Mouse (Mus musculus) heart, adult 2 months (tissue): ENCODE data around the gene Fhl5. TPM values are rescaled to one million over a fixed set of nuclear protein-coding genes. Genes with fewer than 3 reads are reported as not detected.

Source experiments
- DNase-seq, 2 experiments: peaks; one replicate each; pipeline ENCODE4 v3.0.0; 2021
- H3K27ac ChIP-seq: fragments of 200-600 bp; 2 replicates; pipeline ENCODE4 v1.8.1; 2022
- H3K27me3 ChIP-seq: fragments of 200-500 bp; 2 replicates; pipeline ENCODE4 v1.6.1; 2012; ENCODE audit warnings: mild to moderate bottlenecking, low read length, inconsistent platforms, mixed read lengths; ENCODE audit not compliant: control insufficient read depth, insufficient read depth
- H3K36me3 ChIP-seq: fragments of 200-500 bp; 2 replicates; pipeline ENCODE4 v1.6.1; 2012; ENCODE audit warnings: low read length, inconsistent platforms; ENCODE audit not compliant: control insufficient read depth, insufficient read depth
- H3K4me1 ChIP-seq: fragments of 200-500 bp; 2 replicates; pipeline ENCODE4 v1.6.1; 2011; ENCODE audit warnings: low read length; ENCODE audit not compliant: control insufficient read depth, insufficient read depth
- H3K4me3 ChIP-seq: fragments of 200-600 bp; 2 replicates; pipeline ENCODE4 v1.8.1; 2022
- H3K79me2 ChIP-seq: fragments of 200-500 bp; replicated peaks from 2 replicates; pipeline ENCODE4 v1.6.1; 2012; ENCODE audit warnings: mild to moderate bottlenecking, inconsistent platforms, low read length, moderate library complexity, mixed read lengths; ENCODE audit not compliant: control insufficient read depth, insufficient read depth
- H3K9ac ChIP-seq: fragments of 200-500 bp; 2 replicates; pipeline ENCODE4 v1.6.1; 2012; ENCODE audit warnings: low read depth, mild to moderate bottlenecking, control low read depth, inconsistent platforms, low read length, mixed read lengths
- CTCF ChIP-seq: fragments of 200-600 bp; IDR thresholded peaks from 2 replicates; pipeline ENCODE4 v1.8.1; 2022; ENCODE audit warnings: antibody characterized with exemption, mild to moderate bottlenecking, moderate library complexity
- EP300 ChIP-seq: fragments of 200-500 bp; IDR thresholded peaks from 2 replicates; pipeline ENCODE4 v1.6.1; 2011; ENCODE audit warnings: low read depth, low read length, control low read depth; ENCODE audit not compliant: insufficient read depth
- POLR2A ChIP-seq: fragments of 200-500 bp; IDR thresholded peaks from 2 replicates; pipeline ENCODE4 v1.6.1; 2011; ENCODE audit warnings: mild to moderate bottlenecking, low read depth, low read length, control low read depth; ENCODE audit not compliant: insufficient read depth
- WGBS: fragments of 180-500 bp; shearing (Covaris S2); methylation state at CpG from one replicate; pipeline ENCODE4 v1.1.7; 2018; 5-methylcytosine and 5-hydroxymethylcytosine counted together
- intact Hi-C: fragments of 180-260 bp; cut with DNase I; formaldehyde crosslinking; loops from one replicate; pipeline ENCODE4 v1.15.1; 2025
- polyA plus RNA-seq: library from polyadenylated mRNA; depleted of rRNA; stranded (reverse); fragments of >200 nt; gene quantifications from 2 replicates; pipeline ENCODE4 v1.2.3, GENCODE M21; 2012; rRNA removed
- total RNA-seq, 2 experiments: library from RNA; stranded (reverse); gene quantifications; 2 replicates each; pipeline ENCODE4 v1.2.3; 2021

Fhl5 gene
- total and polyA plus RNA-seq, 3 experiments, result 0.20 to 0.29 TPM; not detected in 1

GRCm38 (mm10) chr4:25213451-25213850 lies 29.2 kb downstream of the Fhl5 start:
- Histone ChIP-seq H3K27me3 (no peaks in the 10 kb centered on the region), H3K27ac (no peak overlapping the region), H3K36me3 (no peaks in the 10 kb centered on the region), H3K4me3 (no peak overlapping the region), H3K4me1 (no peaks in the 10 kb centered on the region), H3K79me2 (no peaks in the 10 kb centered on the region), H3K9ac (no peak overlapping the region)
- 51% methylated on average over 5 of the region's 5 CpGs for WGBS
- intact Hi-C loops, result no loop called here
- TF ChIP-seq EP300 (no peak), POLR2A (no peak), CTCF (no peak)
- DNase-seq, result no peak

GRCm38 (mm10) chr4:25206166-25206565 lies 36.5 kb downstream of the Fhl5 start:
- intact Hi-C loops, result no loop called here
- Histone ChIP-seq H3K4me3 (no peak overlapping the region), H3K79me2 (no peaks in the 10 kb centered on the region), H3K36me3 (no peaks in the 10 kb centered on the region), H3K27ac (no peak overlapping the region), H3K4me1 (no peaks in the 10 kb centered on the region), H3K27me3 (no peaks in the 10 kb centered on the region), H3K9ac (no peak overlapping the region)
- no peak for DNase-seq
- TF ChIP-seq EP300 (no peak), POLR2A (no peak), CTCF (no peak)
- 81% methylated on average over 4 of the region's 4 CpGs for WGBS

DNA sequence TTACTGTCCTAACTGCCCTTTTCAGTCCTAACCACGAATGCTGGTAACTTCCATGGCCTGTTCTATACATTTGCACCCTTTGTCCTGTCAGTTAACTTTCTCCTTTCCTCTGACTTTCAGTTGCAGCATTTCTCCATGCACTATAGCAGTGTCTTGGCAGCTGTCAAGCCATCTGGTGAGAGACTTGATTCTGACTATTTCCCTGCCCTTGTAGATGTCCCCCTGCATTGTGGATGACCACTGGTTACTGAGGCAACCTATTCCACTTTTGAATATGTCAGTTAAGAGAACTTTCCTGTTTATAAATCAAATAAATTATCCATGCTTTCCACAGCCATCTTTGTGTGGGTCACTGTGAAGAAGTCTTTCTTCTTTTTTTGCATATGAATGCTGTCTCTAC lies 45.4 kb downstream of the Fhl5 start:
- intact Hi-C loops, result no loop called here

DNA sequence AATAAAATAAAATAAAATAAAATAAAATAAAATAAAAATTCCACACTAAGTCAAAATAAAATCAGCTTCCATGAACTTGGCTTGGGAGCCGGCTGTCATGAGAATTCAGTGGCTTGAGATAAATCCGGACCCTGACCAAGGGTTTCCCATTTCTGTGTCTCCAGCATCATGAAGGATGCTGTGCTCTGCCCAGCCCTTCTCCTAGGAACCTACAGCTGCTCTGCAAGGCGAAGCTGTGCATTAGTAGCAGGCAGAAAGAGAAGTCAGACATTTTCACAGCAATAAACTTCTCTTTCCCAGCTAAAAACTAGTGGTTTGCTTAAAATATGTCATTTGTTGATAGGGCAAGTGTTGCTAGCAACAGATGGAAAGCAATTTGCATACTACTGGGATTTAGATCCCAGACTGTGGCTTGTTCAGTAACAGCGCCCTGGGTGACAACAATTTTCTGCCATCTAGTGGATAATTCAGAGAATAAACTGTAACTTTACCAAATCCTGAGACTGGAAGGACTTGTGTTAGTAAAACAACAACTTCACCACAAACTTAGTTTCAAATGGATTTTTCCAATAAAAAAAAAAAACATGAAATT lies 63.0 kb downstream of the Fhl5 start:
- no peak for DNase-seq
- no peak overlapping the region for H3K4me3 ChIP-seq
- no peaks in the 10 kb centered on the region for H3K27me3 ChIP-seq
- H3K27ac ChIP-seq, result no peak overlapping the region
- TF ChIP-seq EP300 (no peak), CTCF (peak; percentile 51)
- no peaks in the 10 kb centered on the region for H3K79me2 ChIP-seq
- H3K9ac ChIP-seq, result no peak overlapping the region
- intact Hi-C loops, result no loop called here
- no peaks in the 10 kb centered on the region for H3K4me1 ChIP-seq
- H3K36me3 ChIP-seq, result no peaks in the 10 kb centered on the region
- WGBS, result 61% methylated on average over 4 of the region's 4 CpGs

More for the DNA sequence above, 45.4 kb downstream of the Fhl5 start:
- no peak for DNase-seq
- WGBS, result 46% methylated on average over 1 of the region's 1 CpGs
- Histone ChIP-seq H3K79me2 (no peaks in the 10 kb centered on the region), H3K4me3 (no peak overlapping the region), H3K36me3 (no peaks in the 10 kb centered on the region), H3K27me3 (no peaks in the 10 kb centered on the region), H3K27ac (no peak overlapping the region), H3K4me1 (no peaks in the 10 kb centered on the region), H3K9ac (no peak overlapping the region)
- no peak for TF ChIP-seq EP300
- TF ChIP-seq POLR2A, result no peak
- no peak for TF ChIP-seq CTCF

Other genes starting within 250 kb of the Fhl5 start
- gene Ufl1, start 38.9 kb upstream of the Fhl5 start, total RNA-seq, result 10 to 100 TPM; 28.2 to 31.1 TPM
- 5.6 and 9.8 TPM in 2 replicates for gene Ufl1, start 38.9 kb upstream of the Fhl5 start, polyA plus RNA-seq